Mouse (Mus musculus): Measurements from ENCODE around the gene Atp10a.
"Not testable (repeated sequence)": the region's sequence is repeated elsewhere in the genome, so short reads cannot be mapped to it uniquely, and the experiment has no call there.

Atp10a gene

DNA sequence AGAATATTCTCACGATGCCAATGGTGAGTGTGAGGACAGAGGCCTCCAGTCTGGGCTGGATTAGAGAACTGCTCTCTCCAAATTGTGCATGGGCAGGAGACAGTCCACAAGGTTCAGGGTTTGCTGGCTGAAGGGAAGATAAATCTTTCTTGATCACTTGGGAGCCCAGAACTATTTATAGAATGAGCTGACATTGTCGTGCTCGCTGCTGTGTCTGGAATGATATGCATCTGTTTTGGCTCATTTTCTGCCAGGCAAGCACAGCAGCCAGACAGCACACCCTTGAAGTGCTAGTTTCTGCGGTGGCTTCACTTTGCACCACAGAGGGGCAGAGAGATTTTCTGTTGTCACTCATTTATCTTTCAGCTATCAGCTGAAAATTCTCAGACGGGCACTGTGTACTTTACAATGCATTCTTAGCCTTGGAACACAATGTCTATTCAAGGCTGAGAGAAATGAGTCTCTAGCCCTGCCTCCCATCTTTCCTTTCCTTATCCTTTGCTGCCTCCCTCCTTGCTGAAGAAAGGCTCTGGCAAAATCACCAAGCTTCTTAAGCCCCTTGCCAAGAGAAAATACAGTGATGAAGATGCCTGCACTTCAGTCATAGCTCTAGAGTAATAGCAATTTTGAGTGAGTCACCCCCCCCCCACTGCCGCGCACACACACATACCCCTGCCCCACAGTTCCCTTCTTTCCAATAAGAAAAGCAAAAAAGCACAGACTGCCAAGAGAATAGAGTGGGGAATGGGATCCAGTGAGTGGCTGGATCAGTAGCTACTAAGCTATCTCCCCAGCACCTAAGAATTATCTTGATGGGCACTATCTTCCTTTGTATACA is 132.7 kb downstream of the Atp10a start:
- DNase-seq (ENCODE audit: low spot score): no peak

DNA sequence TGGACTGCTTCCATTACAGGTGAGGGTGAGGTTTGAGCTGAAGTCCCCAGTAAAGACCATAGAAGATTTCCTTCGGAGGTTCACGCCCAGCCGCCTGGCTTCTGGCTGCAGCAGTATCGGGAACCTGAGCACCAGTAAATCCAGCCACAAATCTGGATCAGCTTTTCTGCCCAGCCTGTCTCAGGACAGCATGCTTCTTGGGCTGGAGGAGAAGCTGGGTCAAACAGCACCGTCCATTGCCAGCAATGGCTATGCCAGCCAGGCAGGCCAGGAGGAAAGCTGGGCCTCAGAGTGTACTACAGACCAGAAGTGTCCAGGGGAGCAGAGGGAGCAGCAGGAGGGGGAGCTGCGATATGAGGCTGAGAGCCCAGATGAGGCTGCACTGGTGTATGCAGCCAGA is 141.3 kb downstream of the Atp10a start:
- no peak for DNase-seq (ENCODE audit: low spot score)

DNA sequence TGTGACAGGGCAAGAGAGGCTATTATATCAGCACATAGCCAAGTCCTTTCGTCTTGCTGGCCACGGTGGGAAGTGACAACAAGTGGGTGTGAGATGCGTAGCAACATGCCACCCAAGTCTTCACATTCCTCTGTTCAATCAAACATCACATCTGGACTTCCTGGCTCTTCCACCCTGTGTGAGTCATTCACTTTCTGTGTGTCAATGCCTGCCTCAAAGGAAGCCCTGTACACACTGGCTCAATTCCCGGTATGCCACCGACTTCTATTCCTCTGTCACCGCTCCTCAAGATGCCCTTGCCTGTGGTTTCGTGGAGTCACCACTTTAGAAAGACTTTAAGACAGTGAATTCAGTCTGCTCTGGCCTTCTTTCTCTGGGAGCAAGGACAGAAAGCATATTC is 144.9 kb downstream of the Atp10a start:
- DNase-seq (ENCODE audit: low spot score): no peak

DNA sequence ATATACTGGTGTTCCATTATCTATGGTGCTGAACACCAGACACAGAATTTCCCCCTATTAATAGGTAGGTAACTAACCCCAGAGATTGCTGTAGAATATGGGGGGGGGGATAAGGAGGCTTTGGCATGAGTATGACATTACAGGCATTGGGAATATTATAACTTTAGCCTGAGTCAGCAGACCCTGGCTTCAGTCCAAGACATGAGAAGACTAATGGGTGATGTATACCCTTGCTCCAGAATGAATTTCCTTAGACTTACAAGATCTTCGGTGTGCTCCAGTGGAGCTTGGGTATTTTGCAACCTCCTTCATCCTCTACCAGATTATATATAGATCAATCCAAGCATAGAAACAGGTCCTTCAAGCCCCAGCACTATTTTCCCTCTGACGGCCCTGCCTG is 145.8 kb downstream of the Atp10a start:
- no peak for DNase-seq (ENCODE audit: low spot score)

DNA sequence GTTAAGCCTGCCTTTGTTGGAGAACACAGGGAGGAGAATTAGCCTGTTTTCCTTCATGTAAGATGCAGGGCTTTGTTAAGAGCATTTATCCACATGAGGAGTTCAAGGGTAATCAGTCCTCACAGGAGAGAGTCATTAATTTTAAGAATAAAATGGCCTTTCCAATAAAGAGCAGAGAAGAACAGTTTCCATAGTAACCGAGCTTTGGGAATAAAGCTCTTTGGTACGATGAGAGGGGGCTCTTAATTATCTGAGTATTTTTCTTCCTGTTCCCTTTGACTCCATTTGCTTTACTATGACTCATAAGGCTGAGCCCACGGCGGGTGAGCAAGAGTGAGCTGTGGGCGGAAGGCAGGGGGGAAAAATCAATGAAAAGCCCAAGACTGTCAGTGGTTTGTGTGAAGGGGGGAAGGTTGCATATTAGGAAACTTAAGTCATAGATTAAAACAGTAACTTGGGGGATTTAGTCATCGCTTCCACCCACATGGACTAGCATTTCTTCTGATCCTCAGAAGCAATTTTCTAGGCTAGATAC is 166.2 kb downstream of the Atp10a start:
- DNase-seq (ENCODE audit: low spot score): no peak

DNA sequence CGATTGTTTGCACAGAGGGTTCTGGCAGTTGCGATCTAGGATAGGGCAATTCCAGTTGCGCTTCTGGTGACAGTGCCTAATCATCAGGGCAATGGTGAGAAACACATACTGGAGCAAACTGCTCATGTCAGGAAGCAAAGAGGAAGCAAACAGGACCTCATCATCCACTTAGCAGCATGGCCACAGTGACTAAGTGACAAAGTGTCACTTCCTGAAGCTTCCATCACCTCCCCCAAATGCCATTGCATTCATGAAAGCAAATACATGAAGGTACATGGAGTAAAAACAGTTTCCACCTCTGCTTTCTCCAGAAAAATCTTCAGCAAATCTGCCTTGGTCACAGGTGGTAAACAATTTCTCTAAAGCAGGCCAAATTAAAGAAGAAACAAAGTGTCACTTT is 168.7 kb downstream of the Atp10a start:
- no peak for DNase-seq (ENCODE audit: low spot score)

DNA sequence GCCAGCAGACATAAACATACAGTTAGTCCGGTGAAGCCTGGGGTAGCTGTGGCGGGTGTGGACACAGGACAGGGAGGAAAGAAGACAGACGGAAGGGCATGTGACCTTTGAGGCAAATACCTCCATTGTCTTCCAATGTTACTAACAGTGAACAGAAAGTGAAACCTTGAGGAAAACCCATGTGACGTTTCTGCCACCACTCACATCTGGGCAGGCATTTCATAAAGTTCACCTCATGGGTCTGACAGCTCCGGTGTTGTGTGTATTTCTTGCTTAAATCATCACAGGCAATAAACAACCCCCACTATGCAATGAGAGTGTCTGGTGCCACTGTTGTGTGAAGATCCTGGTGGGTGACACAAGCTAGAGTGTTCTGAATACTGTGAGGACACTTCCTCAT is 173.1 kb downstream of the Atp10a start:
- DNase-seq (ENCODE audit: low spot score): no peak

DNA sequence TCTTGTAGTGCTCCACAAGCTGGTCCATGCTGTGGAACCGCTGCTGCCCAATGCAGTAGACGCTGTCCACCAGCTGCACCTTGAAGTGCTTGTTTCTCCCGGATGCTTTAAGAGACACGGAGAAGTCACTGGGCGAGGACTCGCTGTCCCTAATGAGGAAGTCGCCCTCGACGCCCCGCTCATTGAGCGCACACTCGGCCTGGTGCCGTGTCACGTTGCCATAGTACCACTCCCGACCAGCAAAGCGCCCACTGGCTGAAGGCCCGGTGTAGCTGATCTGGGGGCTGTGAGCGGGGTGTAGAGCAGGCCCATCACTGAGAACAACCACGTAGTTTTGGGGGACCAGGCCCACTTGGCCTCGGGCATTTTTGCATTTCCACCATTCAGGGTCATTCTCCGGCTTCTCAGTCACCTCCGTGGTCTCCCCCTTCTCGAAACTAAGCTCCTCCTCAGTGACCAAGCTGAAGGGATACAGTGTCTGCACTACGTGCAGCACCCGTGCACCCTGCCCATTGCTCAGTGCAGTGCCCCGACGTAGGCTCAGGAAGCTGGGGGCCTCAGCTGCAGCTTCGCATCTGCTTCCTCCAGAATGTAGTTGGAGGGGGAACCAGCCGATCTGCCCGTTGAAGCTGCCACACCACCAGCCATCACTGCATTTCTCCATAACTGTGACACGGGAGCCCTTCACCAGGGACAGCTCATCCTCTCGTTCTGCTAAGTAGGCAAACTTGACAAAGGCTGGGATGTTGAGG is 181.1 kb downstream of the Atp10a start:
- DNase-seq (ENCODE audit: low spot score): not testable (repeated sequence)

DNA sequence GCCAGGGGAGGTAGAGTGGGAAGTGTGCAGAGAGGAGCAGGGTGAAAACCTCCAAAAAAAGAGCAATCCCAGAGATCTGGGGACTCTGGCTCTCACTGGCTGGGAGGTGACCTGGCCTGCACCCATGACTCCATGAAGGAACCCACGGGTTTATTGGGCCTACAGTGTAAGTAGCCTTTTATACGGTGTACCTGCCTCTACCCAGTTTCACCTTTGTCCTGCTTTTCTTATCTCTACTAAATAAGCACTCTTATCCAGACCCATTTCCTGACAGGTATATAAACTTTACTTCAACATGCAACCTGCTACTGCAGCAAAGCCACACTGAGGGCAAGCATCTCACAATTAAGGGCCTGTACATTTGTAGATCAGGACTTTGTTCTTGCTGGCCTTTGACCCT is 184.4 kb downstream of the Atp10a start:
- no peak for DNase-seq (ENCODE audit: low spot score)

DNA sequence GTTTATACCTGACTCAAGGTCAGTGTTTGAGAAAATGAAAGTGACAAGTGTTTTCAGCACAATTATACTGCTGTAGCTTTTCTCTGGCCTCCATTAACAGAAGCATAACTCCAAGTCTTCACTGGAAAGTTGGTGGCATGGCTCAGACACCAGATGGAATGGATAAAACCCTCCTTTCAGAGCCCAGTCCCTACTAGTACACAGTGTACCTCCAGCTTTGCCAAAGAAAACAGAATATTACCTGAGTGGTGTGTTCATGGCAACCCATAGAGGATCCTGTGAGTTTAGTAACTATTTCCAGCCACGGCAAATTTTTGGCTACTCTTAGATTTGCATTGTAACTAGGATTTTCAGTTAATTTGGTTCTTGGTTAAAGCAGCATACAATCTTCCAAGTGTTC is 185.1 kb downstream of the Atp10a start:
- no peak for DNase-seq (ENCODE audit: low spot score)

DNA sequence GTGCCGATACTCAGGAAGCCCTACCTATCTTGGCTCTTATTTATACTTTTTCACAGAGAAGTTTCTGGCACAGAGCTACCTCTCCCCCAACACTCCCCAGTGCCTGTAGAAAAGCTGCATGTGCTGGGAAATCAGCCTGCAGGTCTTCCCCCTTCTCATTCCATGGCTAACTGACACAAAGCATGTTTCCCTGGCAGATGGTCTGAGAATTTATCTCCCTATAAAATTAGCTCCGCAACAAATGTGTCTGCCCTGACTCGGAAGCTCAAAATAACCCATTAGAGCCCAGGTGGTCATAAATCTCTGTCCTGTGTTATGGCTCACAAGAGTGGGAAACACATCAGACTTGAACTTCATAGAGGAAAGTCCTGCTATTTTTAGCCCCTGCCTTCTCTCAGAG is 186.9 kb downstream of the Atp10a start:
- DNase-seq (ENCODE audit: low spot score): no peak

DNA sequence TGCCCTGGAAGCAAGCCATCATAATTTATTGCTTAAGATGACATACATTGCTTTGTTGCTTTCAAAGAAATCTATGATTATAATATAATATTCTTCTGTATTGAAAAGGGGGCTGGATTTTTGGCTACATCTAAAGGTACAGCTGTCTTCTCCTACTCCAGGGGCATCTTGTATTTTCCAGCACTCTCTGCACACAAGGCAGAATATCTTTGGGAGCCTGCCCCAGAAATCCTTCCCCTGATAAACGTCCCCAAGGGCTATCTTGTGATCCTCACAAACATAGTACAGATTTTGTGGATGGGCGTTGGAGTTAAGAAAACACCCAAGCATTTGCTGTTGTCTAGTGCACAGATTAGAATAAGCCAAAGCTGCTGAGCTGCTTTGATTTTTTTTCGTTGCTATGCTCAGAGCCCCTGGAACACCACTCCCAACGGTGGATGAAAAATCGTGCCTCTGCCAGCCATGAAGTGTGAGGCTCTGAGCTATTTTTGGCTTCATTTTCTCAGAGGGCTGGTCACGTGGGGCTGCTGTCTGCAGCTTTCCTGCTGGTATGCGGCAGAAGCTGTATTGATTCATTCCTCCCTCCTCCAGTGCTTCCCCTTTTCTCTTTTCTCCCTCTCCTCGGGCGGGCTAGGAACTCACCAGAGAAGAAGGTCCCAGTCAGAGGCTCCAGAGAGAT is 187.9 kb downstream of the Atp10a start:
- peak; percentile 31 for DNase-seq (ENCODE audit: low spot score)

DNA sequence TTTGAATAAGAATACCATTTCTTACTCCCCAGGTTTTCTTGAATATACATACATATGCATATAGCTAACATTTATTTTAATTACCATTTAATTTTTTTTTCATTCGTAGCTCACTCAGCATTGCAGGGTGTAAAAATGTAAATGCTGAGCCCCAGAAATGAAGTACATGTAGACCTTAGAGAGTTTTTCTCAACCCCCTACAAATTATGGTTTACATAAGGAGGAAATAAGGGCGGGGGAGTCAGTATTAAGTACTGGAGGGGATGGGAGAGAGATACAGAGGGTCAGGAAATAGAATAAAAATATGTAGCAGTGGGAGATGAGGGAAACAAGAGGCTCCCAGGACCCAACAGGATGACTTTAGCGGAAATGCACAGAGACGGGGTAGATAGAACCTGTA is 188.5 kb downstream of the Atp10a start:
- DNase-seq (ENCODE audit: low spot score): no peak

DNA sequence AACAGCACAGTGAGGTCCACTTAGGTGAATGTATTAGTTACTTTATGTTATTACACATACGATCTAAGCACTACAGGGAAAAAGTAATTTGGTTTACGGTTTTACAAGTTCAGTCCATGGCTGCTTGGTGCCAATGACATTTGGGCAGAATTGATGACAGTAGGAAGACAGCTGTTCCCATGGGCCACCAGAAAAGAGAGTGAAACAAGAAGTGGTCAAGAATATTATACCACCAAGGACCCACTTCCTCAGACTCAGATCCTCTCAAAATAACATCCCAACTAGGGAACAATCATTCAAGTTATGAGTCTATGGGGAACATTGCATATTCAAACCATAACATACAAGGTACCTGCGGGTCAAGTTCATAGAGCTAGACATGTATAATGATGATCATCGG is 203.0 kb downstream of the Atp10a start:
- DNase-seq (ENCODE audit: low spot score): no peak

DNA sequence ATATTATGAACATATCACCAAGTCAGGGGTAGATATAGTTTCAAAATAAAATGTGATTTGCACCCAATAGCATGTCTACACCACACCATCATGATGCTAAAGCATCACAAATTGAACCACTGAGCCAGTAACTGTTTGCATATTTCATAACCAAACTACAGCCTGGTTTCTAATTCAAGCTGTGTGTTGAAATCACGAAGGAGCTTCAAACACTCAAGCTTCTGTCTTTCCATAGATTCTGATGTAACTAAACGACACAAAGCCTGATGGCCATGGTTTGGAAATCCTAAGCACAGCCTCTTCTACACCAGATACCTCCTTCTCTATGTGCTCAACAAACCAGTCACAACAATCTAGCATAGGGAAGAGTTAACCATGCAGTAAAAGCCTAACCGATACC is 207.2 kb downstream of the Atp10a start:
- DNase-seq (ENCODE audit: low spot score): no peak

DNA sequence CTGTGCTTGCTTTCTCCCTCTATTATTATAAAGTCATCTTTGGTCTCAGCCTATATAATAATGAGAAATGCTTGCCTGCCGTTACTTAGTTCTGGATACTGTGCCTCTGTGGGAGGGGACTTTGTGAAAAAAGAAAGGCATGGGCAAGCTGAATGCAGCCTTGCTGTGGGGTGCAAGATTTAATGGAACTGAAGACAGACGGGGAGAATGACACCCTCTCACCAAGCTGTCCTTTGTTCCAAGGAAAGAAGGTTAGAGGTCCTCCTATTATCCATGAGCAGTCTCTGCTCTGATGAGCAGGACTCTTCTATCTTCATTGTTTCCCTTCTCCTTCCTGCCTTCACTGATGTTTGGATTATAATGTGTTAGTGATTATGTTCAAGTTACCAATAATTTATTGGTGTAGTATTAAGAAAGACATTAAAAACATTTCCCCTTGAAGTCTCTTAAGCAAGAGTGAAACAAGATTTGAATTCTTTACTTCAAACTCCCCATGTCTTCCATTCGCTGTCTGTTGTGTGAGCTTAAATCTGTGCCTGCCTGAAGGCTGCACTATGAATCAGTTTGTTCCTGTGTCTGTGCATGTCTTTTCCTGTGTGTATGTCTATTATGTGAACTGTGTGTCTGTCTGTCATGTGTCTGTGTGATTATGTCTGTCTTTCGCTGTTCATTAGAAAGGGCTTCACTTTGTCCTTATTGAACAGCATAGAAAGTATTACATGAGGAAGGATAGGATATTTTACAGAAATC is 211.1 kb downstream of the Atp10a start:
- no peak for DNase-seq (ENCODE audit: low spot score)

DNA sequence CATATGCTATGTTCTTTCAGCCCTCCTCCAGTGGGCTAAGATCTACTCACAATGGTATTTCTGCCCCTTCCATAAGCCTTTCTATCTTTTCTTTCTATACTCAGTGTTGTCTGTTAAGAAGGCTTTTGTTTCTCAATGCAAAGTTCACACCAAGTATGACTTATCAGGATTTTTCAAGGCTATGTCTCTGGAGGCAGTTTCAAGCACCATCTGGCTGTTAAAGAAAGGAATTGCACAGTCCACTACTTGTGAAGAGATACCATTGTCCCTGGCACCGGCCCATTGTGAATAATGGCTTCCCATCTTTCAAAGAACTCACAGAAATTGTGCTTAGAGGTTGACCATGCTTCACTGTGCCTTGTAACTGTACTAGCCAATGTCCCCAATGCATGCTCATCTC is 214.7 kb downstream of the Atp10a start:
- DNase-seq (ENCODE audit: low spot score): no peak

DNA sequence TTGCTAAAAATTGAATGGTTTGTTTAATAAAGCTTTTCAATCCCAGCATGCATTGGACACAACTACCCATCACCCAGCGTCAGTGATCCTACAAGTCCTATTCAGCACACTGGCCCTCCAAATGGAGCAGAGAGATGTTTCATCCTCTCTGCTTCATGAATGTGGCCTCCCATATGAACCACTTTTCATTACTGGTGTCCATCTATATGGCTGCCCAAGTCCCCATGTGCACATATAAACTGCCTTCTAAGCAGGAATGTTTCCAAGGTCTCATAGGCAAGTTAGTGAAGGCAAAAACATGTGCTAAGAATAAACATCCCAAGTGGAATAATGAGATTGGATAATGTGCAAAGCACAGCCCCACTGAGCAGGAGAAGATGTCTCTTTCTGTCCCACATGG is 217.7 kb downstream of the Atp10a start:
- DNase-seq (ENCODE audit: low spot score): no peak

All from ovary, postnatal 14 days (tissue).